Mouse (Mus musculus) lung, postnatal 0 days (tissue): ENCODE measurements at regions not wholly inside any gene's neighbourhood (a gene's known extent, or its start where the extent isn't known, plus 50 kb on each side); places are given as distances from the start of the nearest gene placed in this dataset.

ENCODE experiments used
- CTCF ChIP-seq: IDR thresholded peaks from 2 replicates; pipeline ENCODE4 v1.5.1; 2016; ENCODE audit warnings: antibody characterized with exemption, mild to moderate bottlenecking
- EP300 ChIP-seq: IDR thresholded peaks from 2 replicates; pipeline ENCODE4 v1.6.1; 2016; ENCODE audit warnings: antibody characterized with exemption, mild to moderate bottlenecking, control low read depth

GRCm38 (mm10) chr9:116243775-116244618 lies 68.8 kb upstream of the Tgfbr2 start:
- TF ChIP-seq CTCF, result no peak
- no peak for TF ChIP-seq EP300
